Mouse (Mus musculus): Measurements from ENCODE around the gene Cemip.
A peak's percentile ranks its signal among the peaks of the same experiment; 100 is the strongest.

Gene Cemip

DNA sequence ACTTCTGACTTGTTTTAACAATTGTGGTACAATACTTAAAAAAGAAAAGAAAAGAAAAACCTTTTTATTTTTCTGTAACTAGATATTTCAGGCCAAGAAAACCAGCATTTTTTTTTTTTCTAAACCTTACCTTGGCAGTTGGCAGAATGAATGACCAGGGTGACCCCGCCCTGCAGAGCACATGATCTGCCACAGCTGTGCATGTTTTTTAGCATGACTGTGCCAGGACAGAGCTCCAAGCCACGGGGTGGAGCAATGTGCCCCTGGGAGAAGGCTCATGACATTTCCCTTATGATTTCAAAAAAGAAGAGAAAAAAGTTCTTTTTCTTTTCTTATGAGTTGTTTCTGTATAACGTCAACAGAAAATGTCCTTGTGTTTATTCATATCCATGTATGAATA, 196.9 kb downstream of the Cemip start:
- DNase-seq, result no peak

DNA sequence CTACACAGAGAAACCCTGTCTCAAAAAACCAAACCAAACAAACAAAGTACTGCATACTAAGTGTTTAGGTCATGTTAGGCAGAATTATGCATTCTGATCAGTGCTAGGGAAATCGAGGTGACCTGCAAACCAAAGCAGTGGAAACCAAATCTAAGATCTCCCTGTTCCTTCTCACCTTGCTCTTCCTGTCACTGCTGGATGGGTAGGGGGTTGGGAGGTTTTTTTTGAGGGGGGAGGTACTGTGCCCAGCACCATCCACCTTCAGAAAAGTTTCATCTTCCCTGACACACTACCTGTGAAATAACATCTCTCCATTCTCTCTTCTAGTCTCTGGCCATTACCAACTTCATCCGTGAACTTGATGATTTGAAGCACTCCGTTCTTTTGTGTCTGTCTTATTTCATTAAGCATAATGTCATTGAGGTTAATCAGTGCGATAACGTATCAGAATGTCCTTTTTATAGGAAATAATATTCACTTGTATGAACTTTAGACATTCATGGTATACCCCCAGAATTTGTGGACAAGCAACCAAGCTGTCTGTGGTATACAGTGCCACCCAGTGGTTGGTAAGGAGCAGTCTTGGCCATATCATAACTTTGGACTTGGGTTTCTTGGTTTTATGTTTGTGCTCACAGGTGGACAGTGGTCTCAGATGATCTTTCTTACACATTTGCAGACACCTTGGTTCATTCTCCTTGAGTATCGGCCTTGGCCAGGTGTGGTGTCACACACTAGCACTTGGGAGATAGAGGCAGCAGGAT, 199.8 kb downstream of the Cemip start:
- no peak for DNase-seq

DNA sequence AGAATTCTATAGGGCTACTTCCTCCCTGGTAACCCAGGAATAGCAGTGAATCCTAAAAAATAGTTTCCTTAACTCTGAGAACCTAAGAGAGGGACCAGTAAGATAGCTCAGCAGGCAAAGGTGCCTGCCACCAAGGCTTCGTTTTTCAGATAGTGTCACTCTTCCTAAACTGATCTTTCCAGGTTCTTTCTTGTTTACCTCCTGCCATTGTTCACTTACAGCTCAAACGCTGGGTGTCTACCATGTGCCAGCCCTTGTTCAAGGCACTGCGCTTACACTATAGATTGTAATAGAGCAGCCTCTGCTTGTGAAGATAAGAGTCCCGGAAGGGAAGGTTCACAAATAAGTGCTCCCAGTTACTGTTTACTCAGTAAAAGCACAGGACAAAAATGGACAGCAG, 200.5 kb downstream of the Cemip start:
- DNase-seq, result no peak

DNA sequence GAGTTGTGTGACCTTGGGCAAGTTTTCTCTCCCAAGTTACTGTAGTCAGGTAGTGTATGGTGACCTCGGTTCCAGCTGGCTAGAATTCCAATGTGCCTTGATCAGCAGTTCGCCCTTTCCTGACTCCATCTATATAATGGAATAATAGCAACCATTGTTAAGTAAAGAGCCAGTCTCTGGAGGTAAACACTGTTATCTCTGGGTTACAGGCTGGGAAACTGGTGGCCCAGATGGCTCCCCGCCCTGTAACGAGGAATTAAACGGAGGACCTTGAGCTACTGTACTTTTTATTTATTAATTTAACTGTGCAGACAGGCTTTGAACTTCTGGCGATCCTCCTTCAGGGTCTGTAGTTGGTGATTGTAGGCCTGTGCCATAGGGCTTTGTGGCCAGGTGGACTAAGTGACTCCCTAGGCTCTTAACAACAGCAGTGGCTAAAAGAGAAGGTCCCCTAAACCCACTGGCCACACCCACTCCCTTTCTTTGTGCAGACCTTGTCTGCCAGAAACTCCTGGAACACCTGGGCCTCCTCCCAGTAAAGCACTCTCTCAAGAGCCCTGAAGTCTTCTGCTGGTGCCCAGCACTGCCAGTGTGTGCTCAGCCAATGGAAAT, 201.3 kb downstream of the Cemip start:
- peak in 1 of 2 experiments; percentile 19 for DNase-seq

DNA sequence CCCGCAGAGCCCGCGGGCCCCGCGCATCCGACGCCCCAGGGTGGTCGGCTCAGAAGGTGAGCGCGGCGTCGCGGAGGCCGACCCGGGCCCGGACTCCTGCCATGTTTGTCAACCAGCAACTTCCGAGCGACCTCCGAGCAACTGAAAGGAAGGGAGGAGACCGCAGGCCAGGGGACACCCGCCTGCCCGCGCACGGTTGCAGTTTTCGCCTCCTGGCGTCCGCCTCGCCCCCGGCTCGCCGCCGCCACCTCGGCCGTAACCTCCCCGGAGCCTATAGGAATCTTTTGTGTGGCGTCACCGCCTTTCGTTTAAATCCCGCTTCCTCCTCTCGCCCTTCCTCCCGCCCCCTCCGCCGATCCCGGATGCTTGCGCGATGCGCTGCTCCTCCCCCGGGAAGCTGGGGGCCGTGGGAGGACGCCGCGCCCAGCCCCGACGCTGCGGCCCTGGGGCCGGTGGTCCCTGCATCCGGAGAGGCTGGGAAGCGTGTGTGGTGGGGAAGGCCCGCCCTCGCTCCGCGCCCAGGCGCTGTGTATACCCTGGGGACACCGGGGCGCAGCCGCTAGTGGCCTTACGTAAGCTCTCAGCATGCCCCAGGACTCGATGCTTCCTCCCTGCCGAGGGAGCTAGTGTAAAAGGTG, 202.2 kb downstream of the Cemip start, which contains the start of the genes Tlnrd1 and Mesd:
Tlnrd1 (minus strand) TSS at position 285 of the 638 bp plus-strand sequence.
Mesd (plus strand) TSS at position 446 of the 638 bp plus-strand sequence.
- DNase-seq, result peak; percentile 89 to 92

DNA sequence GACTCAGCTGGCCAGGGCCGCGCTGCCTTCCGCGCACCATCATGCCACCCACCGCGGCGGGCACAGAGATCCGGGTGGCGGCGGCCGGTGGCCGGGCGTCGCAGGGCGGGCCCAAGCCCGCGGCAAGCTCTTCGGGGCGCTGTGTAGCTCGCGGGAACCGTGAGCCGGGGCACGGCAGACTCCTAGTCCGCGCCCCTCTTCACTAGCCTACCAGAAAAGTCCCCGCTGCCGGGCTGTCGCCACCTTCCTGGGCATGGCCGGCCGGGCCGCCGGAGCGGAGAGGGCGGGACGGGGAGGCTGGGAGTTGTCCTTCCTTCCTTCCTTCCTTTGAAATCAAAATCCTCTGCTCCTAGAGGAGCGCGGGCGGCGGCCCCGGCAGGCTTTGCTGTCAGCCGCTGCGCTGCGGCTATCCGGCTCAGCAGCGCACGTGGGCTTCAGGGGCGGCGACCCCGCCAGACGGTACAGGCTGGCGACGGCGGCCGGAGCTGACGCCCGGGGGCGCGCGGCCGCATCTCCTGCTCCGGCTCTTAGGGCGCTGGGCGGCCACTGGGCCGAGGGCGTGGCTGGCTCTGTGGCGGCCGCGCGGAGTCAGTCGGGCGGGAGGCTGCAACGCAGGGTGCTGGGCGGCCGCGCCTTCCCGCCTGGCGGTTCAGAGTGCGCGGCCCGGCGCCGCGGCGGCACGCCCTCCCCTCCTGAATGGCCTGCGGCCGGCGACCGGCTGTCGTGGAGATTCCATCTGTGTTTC, 202.9 kb downstream of the Cemip start:
- peak; percentile 69 to 81 for DNase-seq
